Mouse (Mus musculus) G1E (cell line): ENCODE data around the gene Ring1.

Experiments
- CTCF ChIP-seq: IDR thresholded peaks from 2 replicates; pipeline ENCODE4 v1.5.1; 2012; ENCODE audit warnings: low read depth, low read length, inconsistent platforms, mixed read lengths
- GATA1 ChIP-seq: IDR thresholded peaks from 2 replicates; pipeline ENCODE4 v1.6.1; 2012; ENCODE audit warnings: borderline replicate concordance, low read length, inconsistent platforms, mixed read lengths
- TAL1 ChIP-seq: conservative IDR thresholded peaks from 2 replicates; pipeline ENCODE4 v1.6.1; 2012; ENCODE audit warnings: low read depth, low read length, inconsistent platforms, mixed read lengths

- TF ChIP-seq CTCF (no peak), GATA1 (no peak), TAL1 (no peak)
Measured at GRCm38 (mm10) chr17:33999341-34000149, 24.9 kb downstream of the Ring1 start.
